Mouse (Mus musculus) CH12.LX (cell line): ENCODE measurements at regions not wholly inside any gene's neighbourhood (a gene's known extent, or its start where the extent isn't known, plus 50 kb on each side); places are given as distances from the start of the nearest gene placed in this dataset.

Experiments used
- DNase-seq: peaks from one replicate; pipeline ENCODE4 v3.0.0-alpha.2; 2013; ENCODE audit errors: extremely low read depth
- H3K27ac ChIP-seq: 2 replicates; pipeline ENCODE4 v1.5.1; 2012; ENCODE audit warnings: low read depth, mild to moderate bottlenecking, control low read depth, moderate library complexity; ENCODE audit not compliant: insufficient read depth
- H3K27me3 ChIP-seq: replicated peaks from 2 replicates; pipeline ENCODE3; 2012; ENCODE audit warnings: inconsistent platforms
- H3K36me3 ChIP-seq, 2 experiments: replicated peaks in 1 of 2; 2 replicates each; pipeline versions ENCODE3 to v1.6.1; 2012; ENCODE audit warnings: inconsistent platforms in 1 of 2, low read length in 1 of 2, mild to moderate bottlenecking in 1 of 2, mixed read lengths in 1 of 2, moderate library complexity in 1 of 2; ENCODE audit not compliant: control insufficient read depth in 1 of 2, insufficient read depth in 1 of 2
- H3K4me1 ChIP-seq, 2 experiments: 2 replicates each; pipeline ENCODE4 v1.6.1; 2012; ENCODE audit warnings: inconsistent platforms in 1 of 2, moderate library complexity in 1 of 2; ENCODE audit not compliant: insufficient read depth in 2 of 2, control insufficient read depth in 1 of 2
- H3K4me2 ChIP-seq: 2 replicates; pipeline ENCODE4 v1.6.1; 2012; ENCODE audit warnings: low read depth, mild to moderate bottlenecking, control low read depth; ENCODE audit not compliant: poor library complexity, insufficient read depth, severe bottlenecking
- H3K4me3 ChIP-seq, 3 experiments: fragments of 150-350 bp in 1 of 3; sonication (generic) in 1 of 3; replicated peaks in 1 of 3; 2 replicates each; pipeline versions ENCODE3 to v1.5.1; 2011 to 2012; ENCODE audit warnings: low read depth in 2 of 3, low read length in 2 of 3, mild to moderate bottlenecking in 2 of 3, moderate library complexity in 2 of 3, control low read depth in 1 of 3, improper control_type of control experiment in 1 of 3, inconsistent platforms in 1 of 3, mixed read lengths in 1 of 3; ENCODE audit not compliant: poor library complexity in 1 of 3
- H3K79me2 ChIP-seq: replicated peaks from 2 replicates; pipeline ENCODE4 v1.6.1; 2012; ENCODE audit warnings: mild to moderate bottlenecking, moderate library complexity; ENCODE audit not compliant: control insufficient read depth, poor library complexity, insufficient read depth, severe bottlenecking; ENCODE audit errors: extremely low read depth
- H3K9ac ChIP-seq: 2 replicates; pipeline ENCODE4 v1.6.1; 2012; ENCODE audit warnings: low read depth, mild to moderate bottlenecking, control low read depth, moderate library complexity; ENCODE audit not compliant: insufficient read depth
- H3K9me3 ChIP-seq: replicated peaks from 2 replicates; pipeline ENCODE3; 2012; ENCODE audit warnings: low read length, inconsistent platforms, mixed read lengths
- BHLHE40 ChIP-seq: IDR thresholded peaks from 2 replicates; pipeline ENCODE4 v1.6.1; 2011; ENCODE audit warnings: mild to moderate bottlenecking, low read depth, low read length, improper control_type of control experiment
- CHD1 ChIP-seq: IDR thresholded peaks from 2 replicates; pipeline ENCODE4 v1.6.1; 2012; ENCODE audit warnings: low read depth, low read length, improper control_type of control experiment, inconsistent platforms
- CHD2 ChIP-seq: IDR thresholded peaks from 2 replicates; pipeline ENCODE4 v1.6.1; 2011; ENCODE audit warnings: low read length, improper control_type of control experiment
- E2F4 ChIP-seq: IDR thresholded peaks from 2 replicates; pipeline ENCODE4 v1.6.1; 2011; ENCODE audit warnings: low read depth, low read length, improper control_type of control experiment; ENCODE audit not compliant: insufficient replicate concordance
- ELF1 ChIP-seq: IDR thresholded peaks from 2 replicates; pipeline ENCODE4 v1.6.1; 2014; ENCODE audit warnings: low read depth, mild to moderate bottlenecking, inconsistent platforms, low read length, improper control_type of control experiment
- ETS1 ChIP-seq: conservative IDR thresholded peaks from 2 replicates; pipeline ENCODE4 v1.6.1; 2012; ENCODE audit warnings: low read depth, mild to moderate bottlenecking, inconsistent platforms, low read length, improper control_type of control experiment, moderate library complexity
- HCFC1 ChIP-seq: IDR thresholded peaks from 2 replicates; pipeline ENCODE4 v1.6.1; 2012; ENCODE audit warnings: low read depth, mild to moderate bottlenecking, inconsistent platforms, low read length, improper control_type of control experiment
- IRF4 ChIP-seq: IDR thresholded peaks from 2 replicates; pipeline ENCODE4 v1.6.1; 2014; ENCODE audit warnings: low read depth, mild to moderate bottlenecking, inconsistent platforms, low read length, improper control_type of control experiment
- JUN ChIP-seq: IDR thresholded peaks from 2 replicates; pipeline ENCODE4 v1.6.1; 2011; ENCODE audit warnings: low read depth, mild to moderate bottlenecking, low read length, improper control_type of control experiment, moderate library complexity; ENCODE audit not compliant: insufficient read depth
- JUND ChIP-seq: conservative IDR thresholded peaks from 2 replicates; pipeline ENCODE4 v1.6.1; 2011; ENCODE audit warnings: low read depth, low read length, improper control_type of control experiment
- KAT2A ChIP-seq: IDR thresholded peaks from 2 replicates; pipeline ENCODE4 v1.6.1; 2012; ENCODE audit warnings: low read length, improper control_type of control experiment, inconsistent platforms; ENCODE audit not compliant: insufficient replicate concordance
- MAFK ChIP-seq: IDR thresholded peaks from 2 replicates; pipeline ENCODE4 v1.6.1; 2011; ENCODE audit warnings: low read length, improper control_type of control experiment; ENCODE audit not compliant: insufficient replicate concordance
- MXI1 ChIP-seq: IDR thresholded peaks from 2 replicates; pipeline ENCODE4 v1.6.1; 2011; ENCODE audit warnings: mild to moderate bottlenecking, low read depth, low read length, improper control_type of control experiment
- MYC ChIP-seq: IDR thresholded peaks from 2 replicates; pipeline ENCODE4 v1.6.1; 2011; ENCODE audit warnings: low read depth, mild to moderate bottlenecking, improper control_type of control experiment, low read length
- NELFE ChIP-seq: IDR thresholded peaks from 2 replicates; pipeline ENCODE4 v1.6.1; 2011; ENCODE audit warnings: low read depth, low read length, improper control_type of control experiment
- POLR2A ChIP-seq: IDR thresholded peaks from 2 replicates; pipeline ENCODE4 v1.6.1; 2011; ENCODE audit warnings: low read depth, mild to moderate bottlenecking, improper control_type of control experiment, low read length
- POLR2AphosphoS2 ChIP-seq: IDR thresholded peaks from 2 replicates; pipeline ENCODE4 v1.6.1; 2011; ENCODE audit warnings: low read depth, low read length, improper control_type of control experiment
- RAD21 ChIP-seq: IDR thresholded peaks from 2 replicates; pipeline ENCODE4 v1.6.1; 2011; ENCODE audit warnings: low read depth, mild to moderate bottlenecking, low read length, improper control_type of control experiment, moderate library complexity
- RCOR1 ChIP-seq: conservative IDR thresholded peaks from 2 replicates; pipeline ENCODE4 v1.6.1; 2012; ENCODE audit warnings: low read depth, mild to moderate bottlenecking, inconsistent platforms, low read length, improper control_type of control experiment
- SMC3 ChIP-seq: IDR thresholded peaks from 2 replicates; pipeline ENCODE4 v1.6.1; 2011; ENCODE audit warnings: low read depth, low read length, improper control_type of control experiment
- TBP ChIP-seq: conservative IDR thresholded peaks from 2 replicates; pipeline ENCODE4 v1.6.1; 2011; ENCODE audit warnings: low read depth, low read length, improper control_type of control experiment
- TCF12 ChIP-seq: IDR thresholded peaks from 2 replicates; pipeline ENCODE4 v1.6.1; 2014; ENCODE audit warnings: low read depth, mild to moderate bottlenecking, inconsistent platforms, low read length, improper control_type of control experiment
- ZC3H11A ChIP-seq: IDR thresholded peaks from 2 replicates; pipeline ENCODE4 v1.6.1; 2012; ENCODE audit warnings: low read depth, mild to moderate bottlenecking, inconsistent platforms, low read length, improper control_type of control experiment
- ZKSCAN1 ChIP-seq: IDR thresholded peaks from 2 replicates; pipeline ENCODE4 v1.6.1; 2012; ENCODE audit warnings: low read depth, inconsistent platforms, low read length, improper control_type of control experiment, borderline replicate concordance
- dilution Hi-C: fragments of 300-500 bp; cut with MboI; formaldehyde crosslinking; loops from 2 replicates; pipeline ENCODE4 v1.14.3; 2020; ENCODE audit warnings: low sequenced_read_pairs; ENCODE audit not compliant: extremely low pct_unique_long_range_greater_than_20kb, extremely low pct_ligation_motif_present
- in situ Hi-C: fragments of 300-500 bp; cut with MboI; formaldehyde crosslinking; loops from 3 replicates; pipeline ENCODE4 v1.14.3; 2019; ENCODE audit warnings: low sequenced_read_pairs, low pct_ligation_motif_present, low pct_unique_long_range_greater_than_20kb, mixed read lengths

DNA sequence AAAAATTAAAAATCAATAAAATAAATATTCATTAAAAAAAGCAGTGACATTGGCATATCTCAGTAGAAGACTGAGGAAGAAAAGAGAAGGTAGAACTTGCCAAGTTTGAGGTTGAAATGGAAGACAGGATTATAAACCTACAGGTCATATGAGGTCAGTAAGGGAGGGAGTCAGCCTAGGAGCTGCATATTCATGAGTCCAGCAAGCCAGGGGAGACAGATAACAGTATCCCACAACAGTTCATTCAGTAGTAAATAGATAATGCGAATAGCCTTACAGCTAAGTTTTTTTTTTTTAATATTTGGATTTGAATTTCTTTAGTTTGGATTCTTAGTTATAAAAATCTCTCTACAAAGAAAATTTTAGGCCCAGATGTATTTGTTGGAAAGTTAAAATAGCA lies 542.8 kb upstream of the Fam160b2 start:
- no peak overlapping the region for H3K4me3 ChIP-seq
- dilution Hi-C loops (no loop called here), in situ Hi-C loops (no loop called here)
- H3K9me3 ChIP-seq, result peaks cover 3% of the 10 kb centered on the region
- H3K4me1 ChIP-seq, result no peaks in the 10 kb centered on the region
- H3K36me3 ChIP-seq, result no peaks in the 10 kb centered on the region
- TF ChIP-seq KAT2A (no peak), BHLHE40 (no peak), HCFC1 (no peak), POLR2AphosphoS2 (no peak), ETS1 (no peak), MYC (no peak), NELFE (no peak), ZC3H11A (no peak), TBP (no peak)
- peaks cover 17% of the 10 kb centered on the region for H3K27me3 ChIP-seq
- H3K9ac ChIP-seq, result no peak overlapping the region
- no peaks in the 10 kb centered on the region for H3K79me2 ChIP-seq
- no peak for DNase-seq
- no peak overlapping the region for H3K4me2 ChIP-seq
- no peak overlapping the region for H3K27ac ChIP-seq

DNA sequence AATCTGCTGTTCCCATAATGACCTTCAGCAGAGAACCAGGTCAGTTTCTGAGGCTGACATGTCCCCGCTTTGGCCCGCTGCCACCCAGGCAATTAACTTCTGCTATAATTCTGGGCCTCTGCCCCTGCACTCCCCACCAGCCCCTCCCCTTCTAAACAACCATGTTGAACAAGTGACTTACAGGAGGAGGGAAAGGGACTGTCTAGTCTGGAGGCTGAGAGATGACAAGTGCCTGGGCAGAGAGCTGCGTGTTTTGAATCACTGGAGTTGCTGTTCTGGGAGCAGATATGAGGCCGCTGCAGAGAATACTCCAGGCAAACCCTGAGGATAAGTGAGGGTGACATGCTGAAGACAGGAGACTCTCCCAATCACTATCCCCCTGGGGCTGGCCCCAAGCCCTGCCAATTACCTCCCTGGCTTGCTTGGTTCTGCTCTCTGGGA lies 530.2 kb upstream of the Fam160b2 start:
- Histone ChIP-seq H3K27ac (no peak overlapping the region), H3K79me2 (no peaks in the 10 kb centered on the region), H3K4me3 (no peak overlapping the region), H3K4me2 (no peak overlapping the region), H3K9me3 (no peaks in the 10 kb centered on the region), H3K9ac (no peak overlapping the region), H3K4me1 (no peaks in the 10 kb centered on the region), H3K27me3 (peaks cover 36% of the 10 kb centered on the region), H3K36me3 (no peaks in the 10 kb centered on the region)
- TF ChIP-seq CHD2, result no peak
- DNase-seq, result no peak
- dilution Hi-C loops (no loop called here), in situ Hi-C loops (no loop called here)

GRCm38 (mm10) chr14:71128495-71128894 lies 528.9 kb upstream of the Fam160b2 start:
- in situ Hi-C loops, result no loop called here
- H3K36me3 ChIP-seq, result no peaks in the 10 kb centered on the region
- no peak for DNase-seq

More at GRCm38 (mm10) chr14:71128495-71128894, 528.9 kb upstream of the Fam160b2 start:
- Histone ChIP-seq H3K4me3 (no peak overlapping the region), H3K4me2 (no peak overlapping the region), H3K79me2 (no peaks in the 10 kb centered on the region), H3K27ac (no peak overlapping the region), H3K9ac (no peak overlapping the region), H3K9me3 (no peaks in the 10 kb centered on the region), H3K27me3 (peaks cover 31% of the 10 kb centered on the region), H3K4me1 (no peaks in the 10 kb centered on the region)
- TF ChIP-seq MYC (no peak), ZC3H11A (no peak), TCF12 (no peak), ZKSCAN1 (no peak), POLR2A (no peak), CHD1 (no peak), RCOR1 (no peak), ETS1 (no peak), JUND (no peak), JUN (no peak), MXI1 (no peak), MAFK (no peak), E2F4 (no peak), RAD21 (no peak), SMC3 (no peak), ELF1 (no peak), POLR2AphosphoS2 (no peak), IRF4 (no peak)
- dilution Hi-C loops, result no loop called here
